ENCODE assay signal across 26 mouse cellular contexts in genomic region chr9:99042641-99043040, GRCm38 (mm10). TPM values are rescaled to one million over a fixed set of nuclear protein-coding genes. Genes with fewer than 3 reads are reported as not detected.
"Had no signal": no experiment of that assay in that cellular context is flagged by ENCODE, and none has a peak within 500 bp of the region (broad histone marks: within the 10 kb centered on the region; RNA-seq: fewer than 3 reads in every experiment).

No protein-coding gene starts in this region.

- H3K9me3 ChIP-seq: heart, embryonic 10.5 days; heart, embryonic 12.5 days; hindbrain, embryonic 10.5 days; hindbrain, embryonic 12.5 days; hindbrain, embryonic 15.5 days; limb, embryonic 10.5 days; limb, embryonic 12.5 days; liver, embryonic 13.5 days had no signal

- DNase-seq: gastrocnemius, adult 2 months; gastrocnemius, postnatal 10 days; gastrocnemius, postnatal 25 days; heart, adult 18-20 months; heart, postnatal 10 days; heart, postnatal 4 days; kidney, adult 18-20 months; kidney, adult 8-10 months; kidney, postnatal 10 days; kidney, postnatal 25 days; kidney, postnatal 4 days; liver; liver, embryonic 13.5 days had no signal

- H3K27me3 ChIP-seq: heart, embryonic 12.5 days; hindbrain, embryonic 12.5 days; hindbrain, embryonic 15.5 days; limb, embryonic 12.5 days; liver, embryonic 13.5 days had no signal

- ATAC-seq: hindbrain, postnatal 0 days had no signal

- H3K9ac ChIP-seq: heart, embryonic 12.5 days; hindbrain, embryonic 12.5 days; hindbrain, embryonic 15.5 days; limb, embryonic 12.5 days; liver, embryonic 13.5 days had no signal

- H3K4me2 ChIP-seq: heart, embryonic 12.5 days; hindbrain, embryonic 12.5 days; hindbrain, embryonic 15.5 days; limb, embryonic 12.5 days; liver, embryonic 11.5 days; liver, embryonic 13.5 days had no signal

- H3K36me3 ChIP-seq: limb, embryonic 10.5 days; limb, embryonic 12.5 days had no signal

- H3K4me1 ChIP-seq: heart, embryonic 10.5 days; heart, embryonic 12.5 days; hindbrain, embryonic 12.5 days; hindbrain, embryonic 15.5 days; limb, embryonic 10.5 days; liver, embryonic 13.5 days had no signal

- H3K4me3 ChIP-seq: gastrocnemius, adult 2 months; heart, embryonic 10.5 days; heart, embryonic 12.5 days; hindbrain, embryonic 10.5 days; hindbrain, embryonic 12.5 days; hindbrain, embryonic 15.5 days; layer of hippocampus, adult 2 months; left cerebral cortex, adult 2 months; limb, embryonic 10.5 days; limb, embryonic 12.5 days; liver, embryonic 13.5 days had no signal

- H3K27ac ChIP-seq: gastrocnemius, adult 2 months; heart, embryonic 10.5 days; hindbrain, embryonic 10.5 days; hindbrain, embryonic 12.5 days; hindbrain, embryonic 15.5 days; hindbrain, postnatal 0 days; layer of hippocampus, adult 2 months; left cerebral cortex, adult 2 months; limb, embryonic 10.5 days; limb, embryonic 12.5 days; liver, embryonic 13.5 days had no signal

RNA-seq across cellular contexts. Expression of gene Gm1123, which starts 7.1 kb away (rescaled TPM):
- polyA plus RNA-seq: frontal cortex, adult 2 months; heart, embryonic 10.5 days; hindbrain, embryonic 10.5 days; hindbrain, embryonic 12.5 days; kidney, embryonic 14.5 days; limb, embryonic 10.5 days; limb, embryonic 12.5 days; liver, embryonic 11.5 days; liver, embryonic 13.5 days had no signal
